Comparison of ENCODE assay signal across 8 mouse cellular contexts in the genomic region with DNA sequence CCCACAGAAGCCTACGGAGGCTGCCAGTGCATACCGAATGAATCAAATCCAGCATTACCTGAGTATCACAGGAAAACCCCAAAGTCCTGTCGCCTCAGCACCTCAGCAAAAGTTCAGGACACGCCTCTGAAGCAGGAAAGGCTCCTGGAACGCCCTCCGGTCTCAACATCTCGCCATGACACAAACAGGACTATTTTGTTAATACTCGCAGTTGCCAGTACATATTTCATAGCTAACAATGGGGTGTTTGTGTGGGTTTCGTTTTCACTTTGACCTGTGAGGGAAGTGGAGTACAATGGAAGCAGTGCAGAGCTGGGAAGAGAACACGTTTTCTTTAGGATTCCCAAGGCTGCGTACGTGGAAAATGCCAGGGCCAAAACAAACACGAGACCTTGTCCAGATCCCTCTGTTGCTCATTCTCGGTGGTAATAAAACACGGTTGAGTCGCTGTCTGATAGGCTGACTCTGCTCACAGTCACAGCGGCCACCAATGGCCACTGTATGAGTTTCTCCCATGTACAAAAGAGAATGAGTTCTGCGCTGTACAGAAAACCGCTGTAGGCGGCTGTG.
DNase-seq lines count a peak whose midpoint lies in the region; ATAC-seq and TF ChIP-seq lines count a peak whose summit lies in the region.
"Not testable (repeated sequence)": the region's sequence is repeated elsewhere in the genome, so short reads cannot be mapped to it uniquely, and the experiment has no call there.

No protein-coding gene starts in this region.

- DNase-seq in 3134 (ENCODE audit: extremely low read depth, insufficient read length, low spot score) = peak; percentile 25
- DNase-seq in adrenal gland, postnatal 10 days = peak; percentile 54
- DNase-seq in fat pad, adult 2 months (ENCODE audit: extremely low read depth, low read depth, low spot score) = peak; percentile 43
- peak; percentile 43 to 57 for DNase-seq in heart, adult 2 months
- DNase-seq in heart, postnatal 4 days = peak; percentile 29
- DNase-seq in kidney, postnatal 10 days = peak; percentile 27

- intact Hi-C loops in heart, adult 2 months (cut with DNase I) = not testable (repeated sequence)

- not testable (repeated sequence) for H3K27me3 ChIP-seq in heart, adult 2 months (ENCODE audit: control insufficient read depth, insufficient read depth, low read length); limb, embryonic 15.5 days; neural tube, embryonic 13.5 days

- 44% methylated on average over 20 of the region's 20 CpGs for WGBS in heart, adult 2 months
- WGBS in limb, embryonic 15.5 days = 53% methylated on average over 20 of the region's 20 CpGs
- 45% methylated on average over 20 of the region's 20 CpGs for WGBS in neural tube, embryonic 13.5 days

- H3K27ac ChIP-seq in heart, adult 2 months = peak overlapping the region; percentile 78
- H3K27ac ChIP-seq in limb, embryonic 15.5 days; neural tube, embryonic 13.5 days (replicated peaks): not testable (repeated sequence)

- 0 out of 2 replicates have a peak, but pooled peaks have one; percentile 10 for TF ChIP-seq EP300 in heart, adult 2 months (IDR thresholded peaks at IDR 0.05; ENCODE audit: insufficient read depth, low read depth, low read length)

- H3K9me3 ChIP-seq in limb, embryonic 15.5 days; neural tube, embryonic 13.5 days: not testable (repeated sequence)

- TF ChIP-seq CTCF in heart, adult 2 months (IDR thresholded peaks at IDR 0.05) = peak; percentile 31; the same call in 1 of the 2 replicates

- peak overlapping the region; percentile 29 for H3K4me3 ChIP-seq in heart, adult 2 months
- 0 out of 2 replicates have a peak overlapping the region, but pooled peaks have one; percentile 8 for H3K4me3 ChIP-seq in limb, embryonic 15.5 days
- H3K4me3 ChIP-seq in neural tube, embryonic 13.5 days = not testable (repeated sequence)

- not testable (repeated sequence) for H3K9ac ChIP-seq in heart, adult 2 months (ENCODE audit: low read depth, low read length); limb, embryonic 15.5 days; neural tube, embryonic 13.5 days

- not testable (repeated sequence) for H3K4me1 ChIP-seq in heart, adult 2 months (ENCODE audit: control insufficient read depth, insufficient read depth, low read length); limb, embryonic 15.5 days; neural tube, embryonic 13.5 days (replicated peaks)

- not testable (repeated sequence) for H3K36me3 ChIP-seq in heart, adult 2 months (ENCODE audit: control insufficient read depth, insufficient read depth, low read length); limb, embryonic 15.5 days; neural tube, embryonic 13.5 days

- H3K4me2 ChIP-seq in limb, embryonic 15.5 days = not testable (repeated sequence)
- peak overlapping the region; percentile 16; the same call in 1 of the 2 replicates for H3K4me2 ChIP-seq in neural tube, embryonic 13.5 days

- ATAC-seq in limb, embryonic 15.5 days (ENCODE audit: insufficient number of reproducible peaks, low FRiP score, low TSS enrichment, low read depth); neural tube, embryonic 13.5 days (ENCODE audit: low read depth): not testable (repeated sequence)

- H3K79me2 ChIP-seq in heart, adult 2 months (replicated peaks; ENCODE audit: control insufficient read depth, insufficient read depth, low read length) = not testable (repeated sequence)

- not testable (repeated sequence) for TF ChIP-seq POLR2A in heart, adult 2 months (IDR thresholded peaks at IDR 0.05; ENCODE audit: insufficient read depth, low read depth, low read length)
